Mouse (Mus musculus): ENCODE data around the gene S100a8.

DNA sequence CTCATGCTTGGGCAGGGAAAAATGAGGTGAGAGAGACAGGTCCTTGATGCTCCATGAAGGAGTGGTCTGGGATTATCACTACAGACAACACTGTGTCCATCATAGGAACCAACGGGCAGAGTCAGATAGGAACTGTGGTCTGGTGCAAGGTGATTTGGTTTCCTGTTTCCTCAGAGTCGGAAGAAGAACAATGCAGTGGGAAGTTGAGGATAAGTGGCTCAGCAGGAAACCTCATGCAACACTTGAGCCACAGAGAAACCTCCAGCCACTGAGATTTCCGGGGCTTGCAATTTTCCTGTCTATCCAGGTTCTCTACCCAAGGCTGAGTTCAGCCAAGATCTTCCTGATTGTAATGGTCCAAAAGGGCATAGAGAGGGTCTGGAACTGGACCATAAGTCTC is 9.9 kb downstream of the S100a8 start:
- TF ChIP-seq CTCF (IDR thresholded peaks at IDR 0.05; ENCODE audit: low read depth) (no peak), EP300 (optimal IDR thresholded peaks at IDR 0.05) (no peak)

Measured in stomach, postnatal 0 days (tissue).